Mouse (Mus musculus): ENCODE measurements around the gene Aff1. TPM values are rescaled to one million over a fixed set of nuclear protein-coding genes. Genes with fewer than 3 reads are reported as not detected.

Gene Aff1
- total and polyA plus RNA-seq, 3 experiments = 16.6 to 152 (median 51.3) TPM

- H3K9me3 ChIP-seq (replicated peaks) = no peaks in the 10 kb centered on the region
- no peak for DNase-seq (ENCODE audit: low spot score)
- peaks cover 92% of the 10 kb centered on the region for H3K4me1 ChIP-seq (ENCODE audit: insufficient read depth, low read depth, low read length)
- no peaks in the 10 kb centered on the region for H3K27me3 ChIP-seq (ENCODE audit: insufficient read depth, low read length)
- peaks cover 39% of the 10 kb centered on the region for H3K36me3 ChIP-seq (replicated peaks)
- TF ChIP-seq POLR2AphosphoS5 (IDR thresholded peaks at IDR 0.05; ENCODE audit: insufficient replicate concordance, low read depth, low read length) (no peak), GATA2 (IDR thresholded peaks at IDR 0.05; ENCODE audit: borderline replicate concordance, low read depth, low read length) (no peak), CTCF (IDR thresholded peaks at IDR 0.05; ENCODE audit: low read depth, low read length) (no peak), GATA1 (IDR thresholded peaks at IDR 0.05; ENCODE audit: borderline replicate concordance, low read length) (no peak), TAL1 (conservative IDR thresholded peaks at IDR 0.05; ENCODE audit: low read depth, low read length) (no peak)
- no peak for ATAC-seq (ENCODE audit: extremely low read depth, insufficient number of reproducible peaks, low FRiP score, poor library complexity, severe bottlenecking)
- H3K4me3 ChIP-seq (ENCODE audit: low read depth, low read length) = peak overlapping the region; percentile 37; the same call in 1 of the 2 replicates
These were observed 81.0 kb downstream of the Aff1 start for GRCm38 (mm10) chr5:103773100-103773552.

- peaks cover 48% of the 10 kb centered on the region for H3K36me3 ChIP-seq (replicated peaks)
- TF ChIP-seq TAL1 (conservative IDR thresholded peaks at IDR 0.05; ENCODE audit: low read depth, low read length) (0 out of 2 replicates have a peak, but pooled peaks have one; percentile 26), GATA1 (IDR thresholded peaks at IDR 0.05; ENCODE audit: borderline replicate concordance, low read length) (no peak), CTCF (IDR thresholded peaks at IDR 0.05; ENCODE audit: low read depth, low read length) (no peak)
- no peaks in the 10 kb centered on the region for H3K9me3 ChIP-seq (replicated peaks)
- no peak overlapping the region for H3K4me3 ChIP-seq (ENCODE audit: low read depth, low read length)
- H3K4me1 ChIP-seq (ENCODE audit: insufficient read depth, low read depth, low read length) = peaks cover 93% of the 10 kb centered on the region
- peak; percentile 30 for ATAC-seq (ENCODE audit: extremely low read depth, insufficient number of reproducible peaks, low FRiP score, poor library complexity, severe bottlenecking)
- H3K27me3 ChIP-seq (ENCODE audit: insufficient read depth, low read length) = no peaks in the 10 kb centered on the region
- DNase-seq (ENCODE audit: low spot score) = no peak
These were observed 82.6 kb downstream of the Aff1 start for GRCm38 (mm10) chr5:103774703-103775333.

- Histone ChIP-seq H3K27me3 (ENCODE audit: insufficient read depth, low read length) (no peaks in the 10 kb centered on the region), H3K36me3 (replicated peaks) (peaks cover 50% of the 10 kb centered on the region), H3K4me3 (ENCODE audit: low read depth, low read length) (no peak overlapping the region), H3K4me1 (ENCODE audit: insufficient read depth, low read depth, low read length) (peaks cover 92% of the 10 kb centered on the region), H3K9me3 (replicated peaks) (no peaks in the 10 kb centered on the region)
- DNase-seq (ENCODE audit: low spot score) (no peak), ATAC-seq (ENCODE audit: extremely low read depth, insufficient number of reproducible peaks, low FRiP score, poor library complexity, severe bottlenecking) (no peak)
- TF ChIP-seq POLR2AphosphoS5 (IDR thresholded peaks at IDR 0.05; ENCODE audit: insufficient replicate concordance, low read depth, low read length) (no peak), GATA2 (IDR thresholded peaks at IDR 0.05; ENCODE audit: borderline replicate concordance, low read depth, low read length) (no peak), GATA1 (IDR thresholded peaks at IDR 0.05; ENCODE audit: borderline replicate concordance, low read length) (no peak), CTCF (IDR thresholded peaks at IDR 0.05; ENCODE audit: low read depth, low read length) (no peak), TAL1 (conservative IDR thresholded peaks at IDR 0.05; ENCODE audit: low read depth, low read length) (no peak)
These were observed 83.3 kb downstream of the Aff1 start for GRCm38 (mm10) chr5:103775429-103775828.

GRCm38 (mm10) chr5:103776842-103777241 is 84.7 kb downstream of the Aff1 start:
- ATAC-seq (ENCODE audit: extremely low read depth, insufficient number of reproducible peaks, low FRiP score, poor library complexity, severe bottlenecking) (no peak), DNase-seq (ENCODE audit: low spot score) (no peak)
- TF ChIP-seq CTCF (IDR thresholded peaks at IDR 0.05; ENCODE audit: low read depth, low read length) = no peak
- no peak for TF ChIP-seq GATA1 (IDR thresholded peaks at IDR 0.05; ENCODE audit: borderline replicate concordance, low read length)
- no peak for TF ChIP-seq GATA2 (IDR thresholded peaks at IDR 0.05; ENCODE audit: borderline replicate concordance, low read depth, low read length)
- no peak for TF ChIP-seq POLR2AphosphoS5 (IDR thresholded peaks at IDR 0.05; ENCODE audit: insufficient replicate concordance, low read depth, low read length)
- TF ChIP-seq TAL1 (conservative IDR thresholded peaks at IDR 0.05; ENCODE audit: low read depth, low read length) = no peak
- no peak overlapping the region for H3K4me3 ChIP-seq (ENCODE audit: low read depth, low read length)
- H3K9me3 ChIP-seq (replicated peaks) = no peaks in the 10 kb centered on the region
- H3K36me3 ChIP-seq (replicated peaks) = peaks cover 52% of the 10 kb centered on the region
- no peaks in the 10 kb centered on the region for H3K27me3 ChIP-seq (ENCODE audit: insufficient read depth, low read length)
- peaks cover 93% of the 10 kb centered on the region for H3K4me1 ChIP-seq (ENCODE audit: insufficient read depth, low read depth, low read length)

GRCm38 (mm10) chr5:103777446-103777845 is 85.3 kb downstream of the Aff1 start:
- peaks cover 52% of the 10 kb centered on the region for H3K36me3 ChIP-seq (replicated peaks)
- TF ChIP-seq GATA2 (IDR thresholded peaks at IDR 0.05; ENCODE audit: borderline replicate concordance, low read depth, low read length) (no peak), POLR2AphosphoS5 (IDR thresholded peaks at IDR 0.05; ENCODE audit: insufficient replicate concordance, low read depth, low read length) (no peak), CTCF (IDR thresholded peaks at IDR 0.05; ENCODE audit: low read depth, low read length) (no peak), TAL1 (conservative IDR thresholded peaks at IDR 0.05; ENCODE audit: low read depth, low read length) (no peak), GATA1 (IDR thresholded peaks at IDR 0.05; ENCODE audit: borderline replicate concordance, low read length) (no peak)
- H3K4me3 ChIP-seq (ENCODE audit: low read depth, low read length) = no peak overlapping the region
- DNase-seq (ENCODE audit: low spot score) (no peak), ATAC-seq (ENCODE audit: extremely low read depth, insufficient number of reproducible peaks, low FRiP score, poor library complexity, severe bottlenecking) (no peak)
- H3K27me3 ChIP-seq (ENCODE audit: insufficient read depth, low read length) = no peaks in the 10 kb centered on the region
- H3K9me3 ChIP-seq (replicated peaks) = no peaks in the 10 kb centered on the region
- H3K4me1 ChIP-seq (ENCODE audit: insufficient read depth, low read depth, low read length) = peaks cover 87% of the 10 kb centered on the region

- H3K9me3 ChIP-seq (replicated peaks) = no peaks in the 10 kb centered on the region
- H3K36me3 ChIP-seq (replicated peaks) = peaks cover 60% of the 10 kb centered on the region
- no peak overlapping the region; the same call in 1 of the 2 replicates for H3K4me3 ChIP-seq (ENCODE audit: low read depth, low read length)
- peak; percentile 35; the same call in 1 of the 2 replicates for ATAC-seq (ENCODE audit: extremely low read depth, insufficient number of reproducible peaks, low FRiP score, poor library complexity, severe bottlenecking)
- no peak for DNase-seq (ENCODE audit: low spot score)
- TF ChIP-seq CTCF (IDR thresholded peaks at IDR 0.05; ENCODE audit: low read depth, low read length) = no peak
- no peak for TF ChIP-seq TAL1 (conservative IDR thresholded peaks at IDR 0.05; ENCODE audit: low read depth, low read length)
- no peak for TF ChIP-seq POLR2AphosphoS5 (IDR thresholded peaks at IDR 0.05; ENCODE audit: insufficient replicate concordance, low read depth, low read length)
- no peak for TF ChIP-seq GATA1 (IDR thresholded peaks at IDR 0.05; ENCODE audit: borderline replicate concordance, low read length)
- TF ChIP-seq GATA2 (IDR thresholded peaks at IDR 0.05; ENCODE audit: borderline replicate concordance, low read depth, low read length) = no peak
- peaks cover 80% of the 10 kb centered on the region for H3K4me1 ChIP-seq (ENCODE audit: insufficient read depth, low read depth, low read length)
- H3K27me3 ChIP-seq (ENCODE audit: insufficient read depth, low read length) = no peaks in the 10 kb centered on the region
These were observed 86.3 kb downstream of the Aff1 start for GRCm38 (mm10) chr5:103778314-103779117.
